Mouse (Mus musculus): ENCODE measurements around the gene Olfr1396. TPM values are rescaled to one million over a fixed set of nuclear protein-coding genes. Genes with fewer than 3 reads are reported as not detected.
A peak's percentile ranks its signal among the peaks of the same experiment; 100 is the strongest.

Olfr1396 gene
- polyA plus RNA-seq, 1 experiment from 2014 or later = not detected

DNA sequence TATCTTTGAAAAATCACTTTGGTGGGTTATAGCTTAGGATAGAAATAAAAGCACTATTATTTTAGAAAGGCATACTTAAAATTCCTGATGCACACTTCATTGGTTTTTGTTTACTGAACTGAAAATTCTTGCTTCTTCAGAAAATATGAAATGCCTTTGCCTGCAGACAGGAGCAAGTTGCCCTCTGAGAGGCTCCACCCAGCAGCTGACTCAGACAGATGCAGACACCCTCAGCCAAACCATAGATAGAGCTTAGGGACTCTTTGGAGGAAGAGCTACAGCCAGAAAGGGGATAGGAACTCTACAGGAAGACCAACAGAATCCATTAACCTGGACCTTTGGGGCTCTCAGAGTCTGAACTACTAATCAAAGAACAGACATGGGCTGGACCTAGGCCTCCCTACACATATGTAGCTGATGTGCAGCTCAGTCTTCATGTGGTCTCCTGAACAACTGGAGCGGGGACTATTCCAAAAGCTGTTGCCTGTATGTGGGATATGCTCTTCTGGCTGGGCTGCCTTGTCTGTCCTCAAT is 22.6 kb downstream of the Olfr1396 start:
- ATAC-seq = no peak
- peaks cover 11% of the 10 kb centered on the region for H3K4me1 ChIP-seq (ENCODE audit: control insufficient read depth, insufficient read depth, low read length)
- H3K9me3 ChIP-seq (ENCODE audit: control insufficient read depth, low read length) = no peaks in the 10 kb centered on the region
- H3K36me3 ChIP-seq (ENCODE audit: control insufficient read depth, insufficient read depth, low read length) = no peaks in the 10 kb centered on the region
- H3K27ac ChIP-seq (ENCODE audit: low read length) = no peak overlapping the region
- H3K4me3 ChIP-seq (ENCODE audit: low read length) = no peak overlapping the region
- no peak overlapping the region for H3K9ac ChIP-seq (ENCODE audit: low read depth, low read length)
- no peaks in the 10 kb centered on the region for H3K27me3 ChIP-seq (replicated peaks; ENCODE audit: control insufficient read depth, insufficient read depth, low read length)
- H3K4me2 ChIP-seq (ENCODE audit: low read depth, low read length) = no peak overlapping the region
- 96% methylated on average over 1 of the region's 1 CpGs for WGBS

DNA sequence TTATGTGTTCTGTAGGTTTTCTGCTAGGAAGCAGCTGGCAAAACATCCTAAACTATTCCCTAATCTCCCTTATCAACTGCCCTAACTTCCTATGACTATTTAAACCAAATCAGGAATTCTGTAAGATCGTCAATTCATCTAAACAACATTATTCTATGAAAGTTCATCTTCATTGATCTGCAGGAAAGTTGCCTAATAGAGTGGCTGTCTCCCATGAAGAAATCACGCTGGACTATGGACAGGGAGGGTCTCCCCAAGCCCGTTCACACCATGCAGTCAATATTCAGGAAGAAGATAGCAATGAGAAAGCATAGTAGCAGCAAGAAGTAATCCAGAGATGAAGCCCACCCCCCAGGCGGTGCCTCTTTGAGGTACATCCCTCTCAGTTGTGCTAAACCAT is 23.5 kb downstream of the Olfr1396 start:
- Histone ChIP-seq H3K9me3 (ENCODE audit: control insufficient read depth, low read length) (no peaks in the 10 kb centered on the region), H3K27me3 (replicated peaks; ENCODE audit: control insufficient read depth, insufficient read depth, low read length) (no peaks in the 10 kb centered on the region), H3K4me3 (ENCODE audit: low read length) (no peak overlapping the region), H3K9ac (ENCODE audit: low read depth, low read length) (no peak overlapping the region), H3K4me1 (ENCODE audit: control insufficient read depth, insufficient read depth, low read length) (peaks cover 11% of the 10 kb centered on the region), H3K27ac (ENCODE audit: low read length) (no peak overlapping the region), H3K4me2 (ENCODE audit: low read depth, low read length) (no peak overlapping the region), H3K36me3 (ENCODE audit: control insufficient read depth, insufficient read depth, low read length) (no peaks in the 10 kb centered on the region)
- no peak for ATAC-seq
- WGBS = 66% methylated on average over 4 of the region's 4 CpGs

DNA sequence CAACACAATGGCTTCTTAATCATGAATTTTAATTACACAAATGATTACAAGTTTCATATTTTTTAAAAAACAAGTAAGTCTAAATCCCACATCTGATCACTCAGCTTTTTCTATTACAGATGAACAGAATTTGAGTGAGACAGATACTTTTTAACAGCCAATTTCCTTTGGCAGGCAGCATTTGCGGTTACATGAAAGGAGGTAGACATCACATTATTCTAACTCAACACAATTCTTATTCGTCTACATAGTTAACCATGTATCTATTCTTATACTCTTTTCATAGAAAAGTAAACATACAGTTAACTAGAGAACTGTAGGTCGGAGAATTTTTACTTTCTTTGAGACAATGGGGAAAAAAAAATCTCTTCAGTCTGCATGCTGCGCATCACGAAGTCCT is 24.1 kb downstream of the Olfr1396 start:
- H3K9ac ChIP-seq (ENCODE audit: low read depth, low read length) = no peak overlapping the region
- ATAC-seq = no peak
- no peak overlapping the region for H3K4me3 ChIP-seq (ENCODE audit: low read length)
- WGBS = 82% methylated on average over 5 of the region's 5 CpGs
- no peak overlapping the region for H3K27ac ChIP-seq (ENCODE audit: low read length)
- peaks cover 11% of the 10 kb centered on the region for H3K4me1 ChIP-seq (ENCODE audit: control insufficient read depth, insufficient read depth, low read length)
- no peaks in the 10 kb centered on the region for H3K36me3 ChIP-seq (ENCODE audit: control insufficient read depth, insufficient read depth, low read length)
- no peak overlapping the region for H3K4me2 ChIP-seq (ENCODE audit: low read depth, low read length)
- no peaks in the 10 kb centered on the region for H3K27me3 ChIP-seq (replicated peaks; ENCODE audit: control insufficient read depth, insufficient read depth, low read length)
- H3K9me3 ChIP-seq (ENCODE audit: control insufficient read depth, low read length) = no peaks in the 10 kb centered on the region

DNA sequence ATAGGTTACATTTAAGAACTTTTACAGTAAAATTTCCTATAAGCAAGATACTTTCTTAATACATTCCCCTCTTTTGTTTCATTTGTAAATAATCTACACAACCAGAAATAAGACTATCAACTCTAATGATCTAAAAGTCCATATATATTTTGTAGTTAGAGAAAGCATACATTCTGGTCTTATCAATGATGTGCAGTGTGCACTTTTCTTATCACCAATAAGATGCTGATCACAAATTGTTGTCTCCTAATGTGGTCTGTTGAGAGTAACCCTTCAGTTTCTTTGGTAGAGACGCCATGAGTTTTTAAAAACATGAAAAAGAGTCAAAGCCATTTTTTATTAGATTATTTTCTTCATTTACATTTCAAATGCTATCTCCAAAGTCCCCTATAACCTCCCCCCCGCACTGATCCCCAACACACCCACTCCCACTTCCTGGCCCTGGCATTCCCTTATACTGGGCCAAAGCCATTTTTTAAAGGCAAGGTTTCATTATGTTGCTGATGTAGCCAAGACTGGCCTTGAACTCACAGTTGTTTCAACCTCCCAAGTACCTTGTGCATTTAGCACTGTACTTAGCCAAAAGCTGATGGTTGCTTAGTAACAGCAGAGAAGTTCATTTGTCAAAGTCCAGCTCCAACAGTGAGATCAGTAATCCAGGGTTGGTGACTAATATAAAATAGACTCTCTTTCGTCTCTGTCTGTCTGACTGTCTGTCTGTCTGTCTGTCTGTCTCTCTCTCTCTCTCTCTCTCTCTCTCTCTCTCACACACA is 24.8 kb downstream of the Olfr1396 start:
- Histone ChIP-seq H3K9ac (ENCODE audit: low read depth, low read length) (no peak overlapping the region), H3K36me3 (ENCODE audit: control insufficient read depth, insufficient read depth, low read length) (no peaks in the 10 kb centered on the region), H3K9me3 (ENCODE audit: control insufficient read depth, low read length) (no peaks in the 10 kb centered on the region), H3K4me2 (ENCODE audit: low read depth, low read length) (no peak overlapping the region), H3K27me3 (replicated peaks; ENCODE audit: control insufficient read depth, insufficient read depth, low read length) (no peaks in the 10 kb centered on the region), H3K27ac (ENCODE audit: low read length) (no peak overlapping the region), H3K4me3 (ENCODE audit: low read length) (no peak overlapping the region), H3K4me1 (ENCODE audit: control insufficient read depth, insufficient read depth, low read length) (peaks cover 14% of the 10 kb centered on the region)
- peak; percentile 32; the same call in 1 of the 2 replicates for ATAC-seq
- WGBS = 72% methylated on average over 3 of the region's 3 CpGs

DNA sequence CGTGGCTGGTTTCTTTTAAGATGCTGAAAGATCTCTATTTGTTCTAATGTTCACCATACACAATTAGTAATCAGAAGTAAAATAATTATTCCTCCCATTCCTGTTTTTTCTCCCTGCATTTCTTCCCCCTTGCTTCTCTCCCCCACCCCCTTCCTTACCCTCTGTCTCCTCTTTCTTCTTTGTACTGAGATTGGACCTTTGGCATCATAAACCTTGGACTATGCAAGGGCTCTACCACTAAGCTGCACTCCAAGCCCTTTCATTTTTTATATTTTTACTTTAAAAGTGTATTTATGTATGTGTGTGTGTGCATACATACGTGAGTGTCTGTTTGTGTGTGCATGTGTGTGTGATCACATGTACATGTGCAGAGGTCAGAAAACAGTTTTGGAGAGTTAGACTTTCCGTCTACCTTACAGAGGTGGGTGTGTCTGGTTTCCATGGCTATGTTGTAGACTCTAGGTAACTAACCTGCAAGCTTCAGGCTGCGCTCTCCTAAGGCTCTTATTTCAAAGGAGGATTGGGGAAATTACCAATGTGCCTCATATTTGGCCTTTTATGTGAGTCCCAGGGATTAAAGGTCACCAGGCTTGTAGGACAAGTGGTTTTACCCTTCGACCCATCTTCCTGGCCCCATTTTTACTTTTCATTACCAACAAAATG is 25.6 kb downstream of the Olfr1396 start:
- H3K4me3 ChIP-seq (ENCODE audit: low read length) = no peak overlapping the region

DNA sequence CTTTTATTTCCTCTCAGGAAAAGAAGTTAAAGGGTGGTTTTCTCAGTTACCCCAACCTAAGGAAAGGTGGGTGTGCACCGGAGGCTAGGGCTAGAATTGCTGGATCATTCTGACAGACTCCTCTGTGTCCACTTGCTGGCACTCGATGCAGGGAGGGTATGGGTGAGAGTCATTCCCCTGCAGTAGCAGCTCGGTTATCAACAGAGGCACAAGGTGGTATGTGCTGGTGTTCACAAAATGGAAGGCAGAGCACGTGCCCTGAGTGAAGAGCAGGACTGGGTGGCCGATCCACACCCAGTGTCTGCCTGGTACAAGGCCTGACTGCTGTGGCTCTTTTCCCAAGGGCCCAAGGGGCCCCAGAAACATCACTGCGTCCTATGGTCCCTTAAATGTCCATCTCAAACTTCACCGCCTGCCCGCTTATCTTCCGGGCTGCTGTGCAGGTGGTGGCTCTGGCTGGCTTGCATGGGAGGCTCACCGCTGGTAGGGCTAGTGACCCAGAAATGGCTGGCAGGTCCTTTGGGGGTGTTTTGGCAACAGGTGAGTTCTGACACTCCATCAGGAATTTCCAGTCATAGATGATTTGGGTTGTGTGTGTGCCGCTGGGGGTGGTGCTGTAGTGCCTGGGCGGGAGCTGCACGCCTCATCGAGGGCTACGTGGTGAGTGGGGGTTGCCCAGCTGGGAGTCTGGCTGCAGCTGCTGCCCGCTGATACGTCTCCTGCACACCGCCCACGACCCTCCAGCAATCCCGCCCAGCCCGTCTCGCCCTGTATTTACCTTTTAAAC is 26.7 kb downstream of the Olfr1396 start:
- Histone ChIP-seq H3K4me1 (ENCODE audit: control insufficient read depth, insufficient read depth, low read length) (peaks cover 16% of the 10 kb centered on the region), H3K9me3 (ENCODE audit: control insufficient read depth, low read length) (no peaks in the 10 kb centered on the region), H3K27ac (ENCODE audit: low read length) (peak overlapping the region; percentile 28; the same call in 1 of the 2 replicates), H3K4me2 (ENCODE audit: low read depth, low read length) (peak overlapping the region; percentile 39), H3K4me3 (ENCODE audit: low read length) (peak overlapping the region; percentile 11), H3K36me3 (ENCODE audit: control insufficient read depth, insufficient read depth, low read length) (no peaks in the 10 kb centered on the region), H3K27me3 (replicated peaks; ENCODE audit: control insufficient read depth, insufficient read depth, low read length) (no peaks in the 10 kb centered on the region), H3K9ac (ENCODE audit: low read depth, low read length) (peak overlapping the region; percentile 29; the same call in 1 of the 2 replicates)
- WGBS = 31% methylated on average over 22 of the region's 22 CpGs
- ATAC-seq = peak; percentile 66

More for the DNA sequence above, 25.6 kb downstream of the Olfr1396 start:
- no peaks in the 10 kb centered on the region for H3K36me3 ChIP-seq (ENCODE audit: control insufficient read depth, insufficient read depth, low read length)
- peaks cover 16% of the 10 kb centered on the region for H3K4me1 ChIP-seq (ENCODE audit: control insufficient read depth, insufficient read depth, low read length)
- 0 out of 2 replicates have a peak overlapping the region, but pooled peaks have one; percentile 10 for H3K4me2 ChIP-seq (ENCODE audit: low read depth, low read length)
- peak; percentile 83 for ATAC-seq
- H3K27ac ChIP-seq (ENCODE audit: low read length) = peak overlapping the region; percentile 57; the same call in 1 of the 2 replicates
- no peaks in the 10 kb centered on the region for H3K27me3 ChIP-seq (replicated peaks; ENCODE audit: control insufficient read depth, insufficient read depth, low read length)
- no peak overlapping the region for H3K9ac ChIP-seq (ENCODE audit: low read depth, low read length)
- WGBS = 72% methylated on average over 5 of the region's 5 CpGs
- no peaks in the 10 kb centered on the region for H3K9me3 ChIP-seq (ENCODE audit: control insufficient read depth, low read length)

DNA sequence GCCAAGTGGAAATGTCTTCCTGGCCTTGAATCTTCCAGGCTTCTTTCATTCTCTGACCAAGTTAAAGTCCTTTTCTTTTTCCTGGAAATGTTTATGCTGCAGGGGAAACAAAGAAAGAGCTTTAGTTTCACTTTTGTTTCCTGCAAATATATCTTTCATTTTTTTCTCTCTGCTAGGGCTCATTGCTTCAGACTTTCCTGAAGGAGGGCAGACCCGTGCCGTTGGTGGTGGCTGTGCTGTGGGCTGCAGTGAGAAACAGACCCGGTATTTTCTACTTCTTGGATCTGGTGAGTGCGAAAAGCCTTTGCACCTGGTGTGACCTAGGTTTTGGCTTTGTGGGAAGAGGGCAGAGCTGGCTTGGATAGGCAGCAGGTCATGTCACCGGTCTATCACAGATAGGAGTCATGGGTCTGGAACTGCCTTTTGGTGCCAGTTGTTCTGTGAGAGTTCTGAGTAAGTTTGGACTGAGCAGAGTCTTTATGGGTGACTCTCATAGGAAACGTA is 27.8 kb downstream of the Olfr1396 start:
- peaks cover 16% of the 10 kb centered on the region for H3K4me1 ChIP-seq (ENCODE audit: control insufficient read depth, insufficient read depth, low read length)
- WGBS = 68% methylated on average over 6 of the region's 6 CpGs
- H3K9ac ChIP-seq (ENCODE audit: low read depth, low read length) = no peak overlapping the region
- H3K36me3 ChIP-seq (ENCODE audit: control insufficient read depth, insufficient read depth, low read length) = no peaks in the 10 kb centered on the region
- peak overlapping the region; percentile 21; the same call in 1 of the 2 replicates for H3K4me2 ChIP-seq (ENCODE audit: low read depth, low read length)
- H3K9me3 ChIP-seq (ENCODE audit: control insufficient read depth, low read length) = no peaks in the 10 kb centered on the region
- no peak overlapping the region for H3K27ac ChIP-seq (ENCODE audit: low read length)
- no peaks in the 10 kb centered on the region for H3K27me3 ChIP-seq (replicated peaks; ENCODE audit: control insufficient read depth, insufficient read depth, low read length)
- no peak for ATAC-seq
- no peak overlapping the region for H3K4me3 ChIP-seq (ENCODE audit: low read length)

DNA sequence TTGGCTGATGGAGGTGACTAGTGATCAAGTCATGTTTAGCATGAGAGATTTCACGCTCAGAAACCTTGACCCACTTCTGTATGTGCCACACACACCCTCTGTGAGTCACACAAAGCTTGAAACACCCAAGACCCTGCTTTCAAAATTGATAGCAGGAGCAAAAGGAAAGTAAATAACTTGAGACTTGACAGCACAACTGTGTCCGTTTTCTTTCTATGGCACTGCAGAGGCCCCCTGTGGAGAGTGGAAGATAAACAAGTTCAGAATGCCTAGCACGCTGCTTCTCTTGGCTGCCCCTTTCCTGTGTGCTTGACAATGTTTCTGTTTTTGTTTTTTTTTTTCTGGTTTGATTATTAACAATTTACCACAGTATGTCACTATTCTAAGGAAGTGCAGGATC is 29.8 kb downstream of the Olfr1396 start:
- Histone ChIP-seq H3K36me3 (ENCODE audit: control insufficient read depth, insufficient read depth, low read length) (no peaks in the 10 kb centered on the region), H3K4me2 (ENCODE audit: low read depth, low read length) (no peak overlapping the region), H3K4me1 (ENCODE audit: control insufficient read depth, insufficient read depth, low read length) (peaks cover 18% of the 10 kb centered on the region), H3K27me3 (replicated peaks; ENCODE audit: control insufficient read depth, insufficient read depth, low read length) (no peaks in the 10 kb centered on the region), H3K9me3 (ENCODE audit: control insufficient read depth, low read length) (no peaks in the 10 kb centered on the region), H3K4me3 (ENCODE audit: low read length) (no peak overlapping the region), H3K9ac (ENCODE audit: low read depth, low read length) (no peak overlapping the region), H3K27ac (ENCODE audit: low read length) (no peak overlapping the region)
- 29% methylated on average over 3 of the region's 3 CpGs for WGBS
- no peak for ATAC-seq

DNA sequence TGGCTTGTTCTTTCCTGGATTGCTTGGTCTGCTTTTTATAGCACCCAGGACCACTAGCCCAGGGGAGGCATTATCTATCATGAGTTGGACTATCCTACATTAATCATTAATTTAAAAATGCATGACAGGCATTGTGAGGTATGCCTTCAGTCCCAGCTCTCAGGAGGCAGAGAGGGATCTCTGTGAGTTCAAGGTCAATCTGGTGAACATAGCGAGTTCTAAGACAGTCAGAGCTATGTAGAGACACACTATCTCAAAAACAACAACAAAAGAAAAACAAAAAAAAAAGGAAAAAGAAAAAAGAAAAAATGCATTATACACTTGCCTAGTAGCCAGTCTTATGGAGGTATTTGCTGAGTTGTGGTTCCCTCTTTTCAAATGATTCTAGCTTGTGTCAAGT is 30.3 kb downstream of the Olfr1396 start:
- peaks cover 18% of the 10 kb centered on the region for H3K4me1 ChIP-seq (ENCODE audit: control insufficient read depth, insufficient read depth, low read length)
- no peak overlapping the region for H3K9ac ChIP-seq (ENCODE audit: low read depth, low read length)
- H3K27me3 ChIP-seq (replicated peaks; ENCODE audit: control insufficient read depth, insufficient read depth, low read length) = no peaks in the 10 kb centered on the region
- H3K36me3 ChIP-seq (ENCODE audit: control insufficient read depth, insufficient read depth, low read length) = no peaks in the 10 kb centered on the region
- H3K4me2 ChIP-seq (ENCODE audit: low read depth, low read length) = no peak overlapping the region
- H3K4me3 ChIP-seq (ENCODE audit: low read length) = no peak overlapping the region
- WGBS = 65% methylated on average over 1 of the region's 1 CpGs
- no peaks in the 10 kb centered on the region for H3K9me3 ChIP-seq (ENCODE audit: control insufficient read depth, low read length)
- H3K27ac ChIP-seq (ENCODE audit: low read length) = no peak overlapping the region
- ATAC-seq = no peak

All from intestine, embryonic 16.5 days (tissue).